Mouse (Mus musculus) cerebellum, adult 2 months (tissue): ENCODE results near the gene Pop5.

Experiments used
- CTCF ChIP-seq: fragments of 200-500 bp; IDR thresholded peaks from 2 replicates; pipeline ENCODE4 v1.5.1; 2011; ENCODE audit warnings: low read depth, mild to moderate bottlenecking, control low read depth, low read length, moderate library complexity, borderline replicate concordance; ENCODE audit not compliant: insufficient read depth
- POLR2A ChIP-seq: fragments of 200-500 bp; IDR thresholded peaks from 2 replicates; pipeline ENCODE4 v1.6.1; 2011; ENCODE audit warnings: low read length, control low read depth, borderline replicate concordance; ENCODE audit not compliant: insufficient read depth

- TF ChIP-seq CTCF: no peak
- 0 out of 2 replicates have a peak, but pooled peaks have one; percentile 14 for TF ChIP-seq POLR2A
Observed at GRCm38 (mm10) chr5:115194626-115195221, 40.9 kb upstream of the Pop5 start.
